Mouse (Mus musculus) liver, adult 2 months (tissue): Measurements from ENCODE around the gene Cdh23.

Source experiments
- CTCF ChIP-seq: fragments of 200-500 bp; IDR thresholded peaks from 2 replicates; pipeline ENCODE4 v1.5.1; 2011; ENCODE audit warnings: low read depth, low read length, control low read depth
- POLR2A ChIP-seq: fragments of 200-500 bp; IDR thresholded peaks from 2 replicates; pipeline ENCODE4 v1.6.1; 2011; ENCODE audit warnings: low read length, control low read depth; ENCODE audit not compliant: insufficient read depth; ENCODE audit errors: extremely low read depth

DNA sequence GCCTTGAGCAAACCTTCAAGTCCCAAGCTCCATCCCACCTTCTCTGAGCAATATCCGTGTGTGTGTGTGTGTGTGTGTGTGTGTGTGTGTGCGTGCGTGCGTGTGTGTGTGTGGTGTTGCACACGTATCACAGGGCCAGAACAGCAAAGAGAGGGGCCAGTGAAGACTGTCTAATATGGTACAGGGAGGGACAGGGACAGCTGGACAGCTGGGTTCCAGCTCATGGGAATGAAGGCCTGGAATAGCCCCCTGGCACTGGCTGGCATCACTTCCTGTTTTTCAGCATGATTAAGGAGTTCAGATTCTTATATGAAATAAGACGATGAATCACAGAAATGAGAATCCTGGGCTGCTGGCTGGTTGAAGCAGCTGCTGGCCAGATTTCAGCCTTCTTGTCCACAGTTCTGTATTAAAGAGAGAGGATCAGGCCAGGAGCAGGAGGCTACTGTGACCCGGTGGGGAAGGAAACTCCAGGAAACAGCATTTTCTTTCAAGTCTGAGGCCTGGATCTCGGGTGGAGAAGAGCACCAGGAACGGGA is 316.8 kb downstream of the Cdh23 start:
- TF ChIP-seq CTCF = no peak
- no peak for TF ChIP-seq POLR2A
